Mouse (Mus musculus) bone marrow macrophage, adult 2 months (primary cell): ENCODE measurements at regions not wholly inside any gene's neighbourhood (a gene's known extent, or its start where the extent isn't known, plus 50 kb on each side); places are given as distances from the start of the nearest gene placed in this dataset.

Source experiments
- H3K27ac ChIP-seq: 2 replicates; pipeline ENCODE4 v1.5.1; 2012; ENCODE audit warnings: low read depth, low read length; ENCODE audit not compliant: insufficient read depth
- H3K4me1 ChIP-seq: 2 replicates; pipeline ENCODE4 v1.6.1; 2012; ENCODE audit warnings: low read length; ENCODE audit not compliant: control insufficient read depth, insufficient read depth
- H3K4me3 ChIP-seq: 2 replicates; pipeline ENCODE4 v1.5.1; 2012; ENCODE audit warnings: mild to moderate bottlenecking, low read length, moderate library complexity; ENCODE audit not compliant: insufficient read depth
- CTCF ChIP-seq: IDR thresholded peaks from 2 replicates; pipeline ENCODE4 v1.5.1; 2012; ENCODE audit warnings: low read depth, mild to moderate bottlenecking, low read length, moderate library complexity
- POLR2A ChIP-seq: IDR thresholded peaks from 2 replicates; pipeline ENCODE4 v1.6.1; 2012; ENCODE audit warnings: mild to moderate bottlenecking, low read depth, low read length, borderline replicate concordance

DNA sequence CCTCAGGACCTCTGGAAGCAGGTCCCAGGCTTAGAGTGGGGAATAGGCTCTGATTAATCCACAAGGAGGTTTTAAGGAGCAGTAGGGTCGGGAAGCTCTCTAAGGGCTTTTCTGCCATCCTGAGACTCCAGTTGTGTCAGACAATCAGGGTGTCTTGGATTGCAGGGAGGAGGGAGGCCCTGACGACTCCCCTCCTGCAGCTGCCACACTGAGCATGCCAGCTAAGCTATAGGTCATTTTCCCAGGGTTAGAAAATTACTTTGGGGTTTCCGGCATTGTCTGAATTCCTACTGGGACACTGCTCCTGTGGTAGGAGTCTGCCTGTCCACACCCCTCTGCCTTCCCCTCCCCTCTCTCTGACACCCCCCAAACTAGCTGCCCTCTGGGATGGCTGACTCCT lies 120.8 kb downstream of the Pja1 start:
- TF ChIP-seq POLR2A (no peak), CTCF (no peak)
- Histone ChIP-seq H3K27ac (no peak overlapping the region), H3K4me1 (no peaks in the 10 kb centered on the region), H3K4me3 (no peak overlapping the region)

- Histone ChIP-seq H3K27ac (no peak overlapping the region), H3K4me1 (no peaks in the 10 kb centered on the region), H3K4me3 (no peak overlapping the region)
- TF ChIP-seq POLR2A, result no peak
Measured at GRCm38 (mm10) chrX:99340223-99340622, 130.8 kb downstream of the Pja1 start.

- no peak overlapping the region for H3K4me3 ChIP-seq
- no peaks in the 10 kb centered on the region for H3K4me1 ChIP-seq
- no peak overlapping the region for H3K27ac ChIP-seq
- TF ChIP-seq CTCF (no peak), POLR2A (no peak)
Measured at GRCm38 (mm10) chrX:99339081-99339876, 131.8 kb downstream of the Pja1 start.

GRCm38 (mm10) chrX:99336616-99337553 lies 134.2 kb downstream of the Pja1 start:
- Histone ChIP-seq H3K4me3 (no peak overlapping the region), H3K4me1 (no peaks in the 10 kb centered on the region), H3K27ac (no peak overlapping the region)
- TF ChIP-seq CTCF (no peak), POLR2A (no peak)

DNA sequence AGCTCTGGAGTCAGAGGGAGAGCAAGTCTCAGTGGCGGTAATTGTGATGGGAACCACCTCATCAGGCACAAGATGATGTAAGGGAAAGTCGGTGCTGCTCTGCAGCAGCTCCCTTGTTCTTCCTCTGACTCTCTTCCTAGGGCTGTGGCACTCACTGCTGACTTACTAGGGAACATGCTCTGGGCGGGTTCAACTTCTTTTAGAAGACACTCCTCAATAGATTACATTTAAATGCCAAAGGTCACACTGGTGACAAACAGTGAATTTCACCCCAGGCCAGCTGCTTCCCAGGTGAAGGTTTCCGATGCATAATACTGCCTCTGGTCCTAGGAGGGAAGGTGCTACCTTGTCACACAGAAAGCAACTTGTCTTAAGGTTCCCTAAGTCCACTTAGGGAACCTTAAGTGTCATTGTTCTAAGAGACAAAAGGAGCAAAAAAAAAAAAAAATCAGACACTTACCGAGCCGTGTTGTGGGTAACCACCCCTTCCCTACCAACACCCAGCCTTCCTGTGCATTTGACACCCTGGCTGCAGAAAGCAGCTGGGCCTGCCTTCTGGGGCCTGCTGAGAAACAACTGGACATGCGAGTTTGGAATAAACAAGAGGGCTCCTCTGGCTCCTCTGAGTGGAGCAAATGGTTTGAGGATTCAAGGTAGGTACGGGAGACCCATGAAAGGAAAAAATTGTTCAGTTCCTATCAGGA lies 135.0 kb downstream of the Pja1 start:
- H3K27ac ChIP-seq, result no peak overlapping the region
- no peak for TF ChIP-seq CTCF
- TF ChIP-seq POLR2A, result no peak
- H3K4me1 ChIP-seq, result no peaks in the 10 kb centered on the region
- no peak overlapping the region for H3K4me3 ChIP-seq

GRCm38 (mm10) chrX:99332457-99332770 lies 138.7 kb downstream of the Pja1 start:
- no peak overlapping the region for H3K4me3 ChIP-seq
- no peak for TF ChIP-seq CTCF
- no peak for TF ChIP-seq POLR2A
- H3K4me1 ChIP-seq, result no peaks in the 10 kb centered on the region
- no peak overlapping the region for H3K27ac ChIP-seq

DNA sequence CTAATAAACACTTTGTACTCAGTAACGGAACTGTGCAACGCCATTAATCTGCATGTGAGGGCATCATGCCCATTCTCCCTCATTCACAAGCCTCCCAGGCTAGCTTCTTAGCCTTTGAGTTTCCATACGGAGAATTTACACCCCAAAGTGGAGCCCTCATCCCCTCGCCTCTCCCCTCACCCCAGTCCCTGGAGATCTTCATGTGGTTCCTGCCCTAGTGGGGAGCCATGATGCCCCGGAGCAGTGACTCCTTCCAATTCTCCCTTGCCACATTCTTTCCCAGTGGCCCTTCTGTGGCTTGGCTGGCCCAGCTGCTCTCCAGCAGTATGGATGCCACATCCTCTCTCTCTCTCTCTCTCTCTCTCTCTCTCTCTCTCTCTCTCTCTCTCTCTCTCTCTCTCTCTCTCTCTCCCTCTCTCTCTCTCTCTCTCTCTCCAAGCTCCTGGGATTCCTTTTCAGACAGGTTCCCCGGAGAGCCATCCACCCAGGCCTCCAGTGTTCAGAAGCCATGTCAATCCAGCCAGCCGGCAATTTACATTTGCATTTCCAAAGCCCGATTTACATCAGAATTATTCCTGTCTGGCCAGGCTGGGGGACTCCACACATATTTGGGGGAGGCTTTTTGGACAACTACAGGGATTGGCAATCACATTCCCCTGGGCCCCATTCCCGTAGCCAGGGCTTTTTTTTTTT lies 139.2 kb downstream of the Pja1 start:
- Histone ChIP-seq H3K4me1 (no peaks in the 10 kb centered on the region), H3K4me3 (no peak overlapping the region), H3K27ac (no peak overlapping the region)
- TF ChIP-seq POLR2A, result no peak
- no peak for TF ChIP-seq CTCF

GRCm38 (mm10) chrX:99330386-99330785 lies 140.7 kb downstream of the Pja1 start:
- Histone ChIP-seq H3K4me3 (no peak overlapping the region), H3K27ac (no peak overlapping the region), H3K4me1 (no peaks in the 10 kb centered on the region)
- TF ChIP-seq CTCF (no peak), POLR2A (no peak)

DNA sequence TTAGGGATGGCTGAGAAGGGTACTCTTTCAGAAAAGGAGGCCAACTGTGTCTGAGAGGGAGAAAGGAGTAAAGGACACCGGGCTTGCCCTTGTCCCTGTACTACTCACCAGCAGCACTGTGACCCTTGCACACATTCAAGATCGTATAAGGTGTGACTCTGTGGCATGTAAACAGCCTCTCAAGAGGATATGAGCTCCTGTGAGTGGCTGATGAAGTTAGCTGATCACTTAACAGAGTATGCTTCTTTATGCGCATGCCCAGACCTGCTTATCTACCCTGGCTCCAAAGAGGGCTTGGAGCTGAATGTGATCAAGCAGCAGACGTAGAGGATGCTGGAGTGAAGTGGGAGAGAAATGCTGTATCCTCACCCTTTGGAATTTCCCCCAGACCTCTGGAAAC lies 142.5 kb downstream of the Pja1 start:
- Histone ChIP-seq H3K4me1 (no peaks in the 10 kb centered on the region), H3K4me3 (no peak overlapping the region), H3K27ac (no peak overlapping the region)
- TF ChIP-seq POLR2A, result no peak
